Mouse (Mus musculus): ENCODE results near the gene Cyp2d12. TPM values are rescaled to one million over a fixed set of nuclear protein-coding genes. Genes with fewer than 3 reads are reported as not detected.
"Not testable (repeated sequence)": the region's sequence is repeated elsewhere in the genome, so short reads cannot be mapped to it uniquely, and the experiment has no call there.

The Cyp2d12 gene
- total RNA-seq (2017): not detected in 3 replicates

GRCm38 (mm10) chr15:82554531-82555230 lies at the start of gene Cyp2d12:
TSS of gene Cyp2d12 (plus strand) at chr15:82555072.
- no peak for ATAC-seq (replicated peaks; ENCODE audit: insufficient number of reproducible peaks, low FRiP score, low TSS enrichment, poor library complexity, severe bottlenecking)

GRCm38 (mm10) chr15:82506971-82507370 lies 47.9 kb upstream of the Cyp2d12 start:
- ATAC-seq (replicated peaks; ENCODE audit: insufficient number of reproducible peaks, low FRiP score, low TSS enrichment, poor library complexity, severe bottlenecking): no peak

GRCm38 (mm10) chr15:82507740-82508139 lies 47.1 kb upstream of the Cyp2d12 start:
- ATAC-seq (replicated peaks; ENCODE audit: insufficient number of reproducible peaks, low FRiP score, low TSS enrichment, poor library complexity, severe bottlenecking): not testable (repeated sequence)

GRCm38 (mm10) chr15:82509495-82509894 lies 45.4 kb upstream of the Cyp2d12 start:
- not testable (repeated sequence) for ATAC-seq (replicated peaks; ENCODE audit: insufficient number of reproducible peaks, low FRiP score, low TSS enrichment, poor library complexity, severe bottlenecking)

GRCm38 (mm10) chr15:82510500-82510899 lies 44.4 kb upstream of the Cyp2d12 start:
- not testable (repeated sequence) for ATAC-seq (replicated peaks; ENCODE audit: insufficient number of reproducible peaks, low FRiP score, low TSS enrichment, poor library complexity, severe bottlenecking)

GRCm38 (mm10) chr15:82512111-82512510 lies 42.8 kb upstream of the Cyp2d12 start:
- ATAC-seq (replicated peaks; ENCODE audit: insufficient number of reproducible peaks, low FRiP score, low TSS enrichment, poor library complexity, severe bottlenecking): not testable (repeated sequence)

- not testable (repeated sequence) for ATAC-seq (replicated peaks; ENCODE audit: insufficient number of reproducible peaks, low FRiP score, low TSS enrichment, poor library complexity, severe bottlenecking)
These were observed 38.7 kb upstream of the Cyp2d12 start for GRCm38 (mm10) chr15:82516174-82516573.

GRCm38 (mm10) chr15:82527371-82527770 lies 27.5 kb upstream of the Cyp2d12 start:
- not testable (repeated sequence) for ATAC-seq (replicated peaks; ENCODE audit: insufficient number of reproducible peaks, low FRiP score, low TSS enrichment, poor library complexity, severe bottlenecking)

- not testable (repeated sequence) for ATAC-seq (replicated peaks; ENCODE audit: insufficient number of reproducible peaks, low FRiP score, low TSS enrichment, poor library complexity, severe bottlenecking)
These were observed 22.2 kb upstream of the Cyp2d12 start for GRCm38 (mm10) chr15:82532721-82533120.

- ATAC-seq (replicated peaks; ENCODE audit: insufficient number of reproducible peaks, low FRiP score, low TSS enrichment, poor library complexity, severe bottlenecking): not testable (repeated sequence)
These were observed 11.9 kb upstream of the Cyp2d12 start for GRCm38 (mm10) chr15:82542976-82543375.

GRCm38 (mm10) chr15:82544561-82544960 lies 10.3 kb upstream of the Cyp2d12 start:
- ATAC-seq (replicated peaks; ENCODE audit: insufficient number of reproducible peaks, low FRiP score, low TSS enrichment, poor library complexity, severe bottlenecking): not testable (repeated sequence)

- ATAC-seq (replicated peaks; ENCODE audit: insufficient number of reproducible peaks, low FRiP score, low TSS enrichment, poor library complexity, severe bottlenecking): not testable (repeated sequence)
These were observed 7.1 kb upstream of the Cyp2d12 start for GRCm38 (mm10) chr15:82547753-82548152.

- not testable (repeated sequence) for ATAC-seq (replicated peaks; ENCODE audit: insufficient number of reproducible peaks, low FRiP score, low TSS enrichment, poor library complexity, severe bottlenecking)
These were observed 1.7 kb upstream of the Cyp2d12 start for GRCm38 (mm10) chr15:82553211-82553610.

GRCm38 (mm10) chr15:82572856-82573255 lies 18.0 kb downstream of the Cyp2d12 start:
- no peak for ATAC-seq (replicated peaks; ENCODE audit: insufficient number of reproducible peaks, low FRiP score, low TSS enrichment, poor library complexity, severe bottlenecking)

GRCm38 (mm10) chr15:82579071-82579470 lies 24.2 kb downstream of the Cyp2d12 start:
- no peak for ATAC-seq (replicated peaks; ENCODE audit: insufficient number of reproducible peaks, low FRiP score, low TSS enrichment, poor library complexity, severe bottlenecking)

GRCm38 (mm10) chr15:82582621-82583020 lies 27.7 kb downstream of the Cyp2d12 start:
- no peak for ATAC-seq (replicated peaks; ENCODE audit: insufficient number of reproducible peaks, low FRiP score, low TSS enrichment, poor library complexity, severe bottlenecking)

Other genes with a start within 250 kb of the Cyp2d12 start
- 155 to 216 TPM (median 169 TPM) in 3 replicates for gene Naga, start 216.1 kb upstream of the Cyp2d12 start, total RNA-seq (2017)
- 6.1 to 11.4 TPM (median 7.8 TPM) in 3 replicates for gene Pheta2, start 216.1 kb upstream of the Cyp2d12 start, total RNA-seq (2017)
- 57.5 to 129 TPM (median 113 TPM) in 3 replicates for gene Smdt1, start 216.1 kb upstream of the Cyp2d12 start, total RNA-seq (2017)
- gene Ndufa6, start 200.8 kb upstream of the Cyp2d12 start, total RNA-seq (2017): 139 to 263 TPM (median 256 TPM) in 3 replicates
- 0.57 to 2.1 TPM in 2 of 3 replicates, not detected in the other for gene Cyp2d22, start 174.8 kb upstream of the Cyp2d12 start, total RNA-seq (2017)
- gene Cyp2d11, start 161.1 kb upstream of the Cyp2d12 start, total RNA-seq (2017): not detected in 3 replicates
- gene Cyp2d10, start 147.9 kb upstream of the Cyp2d12 start, total RNA-seq (2017): not detected in 3 replicates
- not detected in 3 replicates for gene Cyp2d9, start 121.6 kb upstream of the Cyp2d12 start, total RNA-seq (2017)
- not detected in 3 replicates for gene Cyp2d34, start 65.9 kb downstream of the Cyp2d12 start, total RNA-seq (2017)
- not detected in 3 replicates for gene Cyp2d40, start 209.1 kb downstream of the Cyp2d12 start, total RNA-seq (2017)
- not detected in 3 replicates for gene Cyp2d26, start 239.2 kb downstream of the Cyp2d12 start, total RNA-seq (2017)

All from monocyte, adult 5-6 weeks (primary cell).